Mouse (Mus musculus) macrophage (primary cell): Measurements from ENCODE around the gene Ror2. TPM values are rescaled to one million over a fixed set of nuclear protein-coding genes. Genes with fewer than 3 reads are reported as not detected.

ENCODE experiments used
- H3K27ac ChIP-seq: fragments of 350-480 bp; formaldehyde crosslinking; 2 replicates; pipeline ENCODE4 v1.9.0; 2021
- H3K36me3 ChIP-seq: fragments of 350-480 bp; formaldehyde crosslinking; 2 replicates; pipeline ENCODE4 v1.9.0; 2021; ENCODE audit errors: inconsistent target
- H3K4me3 ChIP-seq: fragments of 350-480 bp; formaldehyde crosslinking; 2 replicates; pipeline ENCODE4 v1.9.0; 2021; ENCODE audit errors: inconsistent target
- H3K79me2 ChIP-seq: fragments of 350-480 bp; formaldehyde crosslinking; 2 replicates; pipeline ENCODE4 v1.9.0; 2021; ENCODE audit errors: inconsistent target
- WGBS: methylation state at CpG from one replicate; pipeline ENCODE4 v1.1.7; 2026; ENCODE audit warnings: inconsistent platforms; ENCODE audit not compliant: missing documents; 5-methylcytosine and 5-hydroxymethylcytosine counted together
- polyA plus RNA-seq: library from polyadenylated mRNA; stranded (reverse); fragments of 250-400 nt; gene quantifications from 3 replicates; pipeline ENCODE4 v1.2.4, GENCODE M21; 2018; ENCODE audit warnings: inconsistent platforms

The Ror2 gene
- polyA plus RNA-seq, 1 experiment from 2014 or later: not detected

DNA sequence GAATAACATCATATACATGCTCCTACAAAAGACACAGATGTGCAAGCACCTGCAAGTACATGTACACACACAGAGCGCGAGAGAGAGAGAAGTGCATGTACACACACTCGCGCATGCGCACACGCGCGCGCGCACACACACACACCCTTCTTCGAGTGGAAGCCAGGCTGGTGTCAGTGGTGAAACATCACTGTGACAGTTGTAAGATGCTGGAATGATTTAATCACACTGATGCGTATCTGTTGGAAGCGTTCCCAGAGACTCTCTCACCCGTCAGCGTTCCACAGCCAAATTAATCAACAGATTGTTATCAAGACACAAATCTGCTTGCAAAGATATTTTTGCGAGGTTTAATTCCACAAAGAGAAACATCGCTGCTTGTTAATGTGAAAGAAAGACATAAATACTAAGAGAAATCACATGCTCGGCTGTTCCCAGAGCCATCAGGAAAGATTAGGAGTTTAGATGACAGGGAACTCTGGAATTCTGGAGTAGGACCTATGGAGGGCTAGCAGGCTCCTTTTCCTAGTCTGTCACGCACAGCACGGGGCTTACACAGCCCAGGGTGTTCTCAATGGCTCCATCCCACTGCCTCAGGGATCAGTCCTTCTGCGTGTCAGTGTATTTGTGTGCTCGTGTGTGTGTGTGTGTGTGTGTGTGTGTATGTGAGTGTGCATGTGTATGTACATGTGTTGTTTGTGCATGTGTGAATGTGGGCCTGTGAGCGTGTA, 199.2 kb downstream of the Ror2 start:
- no peaks in the 10 kb centered on the region for H3K36me3 ChIP-seq
- no peak overlapping the region for H3K27ac ChIP-seq
- no peak overlapping the region for H3K4me3 ChIP-seq
- WGBS: 90% methylated on average over 23 of the region's 23 CpGs
- H3K79me2 ChIP-seq: no peaks in the 10 kb centered on the region

DNA sequence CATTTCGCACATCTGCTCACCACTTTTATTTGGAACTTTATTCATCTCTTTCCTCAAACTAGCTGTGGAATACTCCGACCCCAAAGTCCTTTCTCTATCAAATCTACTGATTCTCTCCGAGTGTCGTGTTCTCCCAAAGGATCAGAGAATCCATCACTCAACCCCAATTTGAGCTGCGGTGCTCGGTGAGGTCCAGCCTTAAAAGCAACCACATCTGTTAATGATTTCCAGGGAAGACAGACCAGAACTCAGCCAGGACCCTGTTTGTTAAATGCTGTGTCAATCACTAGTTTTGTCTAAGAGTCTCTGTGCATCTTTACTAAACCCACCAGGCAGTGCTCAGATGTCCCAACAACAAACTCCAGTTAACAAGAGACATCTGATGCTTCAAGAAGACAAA, 204.1 kb downstream of the Ror2 start:
- no peaks in the 10 kb centered on the region for H3K36me3 ChIP-seq
- H3K27ac ChIP-seq: no peak overlapping the region
- H3K4me3 ChIP-seq: no peak overlapping the region
- 90% methylated on average over 6 of the region's 6 CpGs for WGBS
- no peaks in the 10 kb centered on the region for H3K79me2 ChIP-seq

DNA sequence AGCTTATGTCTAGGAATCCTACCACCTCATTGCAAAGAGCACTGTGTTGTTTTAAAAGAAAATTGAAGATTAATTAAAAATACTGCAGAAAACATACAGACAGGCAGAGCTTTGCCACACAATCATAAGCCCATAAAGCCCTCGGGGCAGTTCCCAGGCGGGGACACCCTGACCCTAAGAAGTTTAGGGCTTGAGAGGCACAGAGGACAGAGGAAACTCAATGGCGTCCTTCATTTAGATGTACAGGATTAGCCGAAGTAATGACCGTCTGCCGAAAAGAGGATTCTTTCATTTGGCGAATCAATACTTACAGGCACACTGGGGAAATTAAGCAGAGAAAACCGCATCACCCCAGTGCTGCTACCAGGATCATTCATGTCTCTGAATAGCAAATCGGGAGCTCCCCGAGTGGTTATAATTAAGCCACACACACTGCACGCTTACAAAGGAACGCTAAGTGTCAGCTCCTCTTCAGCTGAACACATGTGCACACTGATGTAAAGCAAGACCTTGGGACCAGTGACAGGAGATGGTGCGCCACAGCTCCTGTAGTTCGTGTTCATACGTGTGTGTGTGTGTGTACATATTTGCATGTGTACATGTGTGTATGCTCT, 208.1 kb downstream of the Ror2 start:
- H3K79me2 ChIP-seq: no peaks in the 10 kb centered on the region
- WGBS: 91% methylated on average over 15 of the region's 15 CpGs
- H3K4me3 ChIP-seq: no peak overlapping the region
- no peaks in the 10 kb centered on the region for H3K36me3 ChIP-seq
- H3K27ac ChIP-seq: no peak overlapping the region

DNA sequence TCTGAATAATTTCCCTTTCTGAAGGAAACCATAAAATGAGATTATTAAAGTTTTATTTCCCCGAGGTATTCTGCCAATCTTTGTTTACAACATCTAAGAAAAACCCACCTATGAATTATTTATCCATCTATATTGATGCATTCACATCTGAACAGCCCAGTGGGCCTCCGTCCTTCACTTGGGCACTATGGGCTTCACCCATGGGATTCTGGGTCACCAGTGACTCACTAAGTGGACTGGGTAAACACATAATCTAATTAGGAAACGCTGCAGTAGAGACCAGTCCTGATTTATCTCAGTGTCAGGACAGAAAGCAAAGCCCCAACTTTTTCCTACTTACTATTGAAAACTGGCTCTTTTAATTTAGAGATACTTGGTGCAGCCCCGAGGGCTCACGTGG, 210.9 kb downstream of the Ror2 start:
- H3K36me3 ChIP-seq: no peaks in the 10 kb centered on the region
- WGBS: 85% methylated on average over 5 of the region's 5 CpGs
- no peaks in the 10 kb centered on the region for H3K79me2 ChIP-seq
- no peak overlapping the region for H3K27ac ChIP-seq
- H3K4me3 ChIP-seq: no peak overlapping the region

DNA sequence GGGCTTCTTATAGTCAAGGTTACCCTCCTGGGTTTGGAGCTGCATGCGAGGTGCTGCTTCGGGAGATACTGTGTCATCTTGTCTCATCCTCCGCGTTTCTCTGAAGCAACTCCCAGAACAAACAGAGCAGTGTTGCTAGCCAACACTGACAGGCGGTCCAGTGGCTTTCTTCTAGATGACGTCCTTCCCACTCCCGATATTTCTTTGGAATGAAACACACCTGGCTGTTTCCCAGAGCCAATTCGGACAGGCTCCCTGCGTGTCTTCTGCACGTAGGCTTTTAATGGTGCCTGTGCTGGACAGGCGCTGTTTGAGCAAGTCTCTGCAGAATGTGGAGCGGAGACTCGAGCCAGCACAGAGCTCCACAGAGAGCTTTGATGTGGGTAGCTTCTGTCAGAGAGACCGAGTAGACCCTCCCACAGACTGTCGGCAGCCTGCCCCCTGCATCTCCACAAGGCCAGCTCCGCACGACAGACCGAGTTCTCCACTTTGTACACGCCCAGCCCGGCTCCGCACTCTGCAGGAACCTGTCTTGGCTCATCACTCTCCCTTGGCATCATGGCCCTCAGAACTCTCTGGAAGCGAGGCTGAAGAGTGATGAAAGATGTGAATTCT, 216.7 kb downstream of the Ror2 start:
- H3K4me3 ChIP-seq: no peak overlapping the region
- 92% methylated on average over 22 of the region's 22 CpGs for WGBS
- H3K36me3 ChIP-seq: no peaks in the 10 kb centered on the region
- no peaks in the 10 kb centered on the region for H3K79me2 ChIP-seq
- no peak overlapping the region for H3K27ac ChIP-seq

DNA sequence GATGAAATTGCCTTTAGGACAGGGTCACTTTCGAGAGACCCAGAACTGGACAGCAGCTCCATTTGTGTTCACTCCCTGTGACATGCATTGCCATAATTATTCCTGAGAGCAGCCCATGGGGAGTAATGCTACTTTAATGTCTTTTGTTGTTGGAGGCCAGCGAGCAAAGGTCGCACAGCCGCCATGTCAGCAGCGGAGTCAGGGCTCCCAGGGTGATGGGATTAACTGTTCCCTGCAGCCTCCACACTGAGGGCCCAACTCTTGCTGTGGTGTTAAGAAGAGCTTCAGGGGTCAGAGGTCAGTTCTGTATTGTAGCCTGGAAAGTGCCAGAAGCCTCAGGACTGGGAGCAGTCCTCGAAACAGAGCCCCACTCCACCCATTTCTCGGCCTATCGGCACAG, 217.5 kb downstream of the Ror2 start:
- no peak overlapping the region for H3K27ac ChIP-seq
- H3K79me2 ChIP-seq: no peaks in the 10 kb centered on the region
- H3K36me3 ChIP-seq: no peaks in the 10 kb centered on the region
- no peak overlapping the region for H3K4me3 ChIP-seq
- WGBS: 96% methylated on average over 8 of the region's 8 CpGs

DNA sequence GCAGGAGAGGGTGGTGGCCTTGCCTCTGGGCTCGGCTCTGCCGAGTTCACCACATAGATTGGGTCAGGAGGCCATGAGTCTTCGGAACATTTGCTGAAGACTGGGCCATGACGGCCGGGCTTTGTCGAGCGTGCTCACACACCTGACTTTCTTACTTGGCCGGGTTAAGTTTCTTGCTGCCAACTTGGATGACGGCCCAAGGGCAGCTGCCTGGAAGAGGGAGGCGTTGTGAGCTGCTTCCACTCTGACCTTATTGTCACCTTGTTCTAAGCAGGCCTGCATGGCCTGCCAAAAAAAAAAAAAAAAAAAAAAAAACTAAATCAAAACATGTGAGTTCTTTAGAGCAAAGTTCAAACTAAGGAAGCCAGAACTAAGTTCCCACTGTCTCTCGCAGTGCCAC, 218.0 kb downstream of the Ror2 start:
- no peak overlapping the region for H3K4me3 ChIP-seq
- no peak overlapping the region for H3K27ac ChIP-seq
- WGBS: 100% methylated on average over 3 of the region's 11 CpGs
- no peaks in the 10 kb centered on the region for H3K79me2 ChIP-seq
- no peaks in the 10 kb centered on the region for H3K36me3 ChIP-seq

DNA sequence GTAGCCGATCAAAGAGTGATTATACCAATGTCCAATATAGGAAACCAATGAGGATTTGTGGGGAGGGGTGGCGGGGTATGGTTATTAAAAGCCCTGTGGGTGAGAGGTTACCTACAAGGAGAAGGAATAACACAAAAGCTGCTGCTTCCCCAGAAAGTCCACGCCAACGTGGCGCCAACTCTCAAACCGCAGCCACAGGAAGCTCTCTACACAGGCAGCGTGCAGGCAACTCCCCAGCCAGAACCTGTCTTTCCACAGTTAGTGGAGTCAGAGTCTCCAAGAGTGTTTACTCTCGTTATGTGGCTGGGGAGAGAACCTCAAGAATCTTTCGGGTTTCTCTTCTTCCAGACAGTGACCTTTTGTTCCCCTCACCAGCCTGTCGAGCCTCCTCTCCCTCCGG, 220.8 kb downstream of the Ror2 start:
- WGBS: 62% methylated on average over 11 of the region's 11 CpGs
- H3K27ac ChIP-seq: no peak overlapping the region
- no peaks in the 10 kb centered on the region for H3K36me3 ChIP-seq
- no peaks in the 10 kb centered on the region for H3K79me2 ChIP-seq
- H3K4me3 ChIP-seq: no peak overlapping the region

DNA sequence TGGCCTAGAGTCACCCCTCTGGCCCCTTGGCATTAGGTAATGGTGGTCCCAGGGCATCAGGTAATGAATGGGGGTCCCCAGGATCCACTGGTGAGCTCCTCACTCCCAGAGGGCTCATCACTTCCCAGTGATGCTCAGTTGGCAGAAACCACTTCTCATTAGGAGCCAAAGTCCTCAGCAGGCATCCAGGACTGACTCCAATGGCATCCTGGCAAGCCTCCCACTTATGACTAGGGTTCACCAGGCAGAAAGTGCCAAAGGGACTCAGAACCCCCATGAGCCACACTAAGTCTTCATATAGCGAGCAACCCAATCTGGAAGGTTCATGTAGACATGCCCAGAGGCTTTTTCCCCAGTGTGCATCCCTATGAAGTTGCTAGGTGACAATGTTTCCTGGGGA, 221.2 kb downstream of the Ror2 start:
- no peak overlapping the region for H3K27ac ChIP-seq
- H3K36me3 ChIP-seq: no peaks in the 10 kb centered on the region
- H3K4me3 ChIP-seq: no peak overlapping the region
- H3K79me2 ChIP-seq: no peaks in the 10 kb centered on the region
- WGBS: 91% methylated on average over 1 of the region's 1 CpGs

Other genes with a start within 250 kb of the Ror2 start
- gene Sptlc1, start 91.3 kb upstream of the Ror2 start, polyA plus RNA-seq: 25.7 to 41.2 TPM (median 35.1 TPM) in 3 replicates
- gene Msx2, start 186.9 kb upstream of the Ror2 start, polyA plus RNA-seq: not detected in 3 replicates